Mouse (Mus musculus) olfactory bulb, adult 2 months (tissue): Measurements from ENCODE around the gene Zfp536. TPM values are rescaled to one million over a fixed set of nuclear protein-coding genes. Genes with fewer than 3 reads are reported as not detected.
A peak's percentile ranks its signal among the peaks of the same experiment; 100 is the strongest.

Source experiments
- H3K27ac ChIP-seq: fragments of 200-500 bp; 2 replicates; pipeline ENCODE4 v1.5.1; 2012; ENCODE audit warnings: low read depth, low read length; ENCODE audit not compliant: insufficient read depth
- H3K4me1 ChIP-seq: fragments of 200-500 bp; 2 replicates; pipeline ENCODE4 v1.6.1; 2012; ENCODE audit warnings: low read length; ENCODE audit not compliant: control insufficient read depth, insufficient read depth
- H3K4me3 ChIP-seq: fragments of 200-500 bp; 2 replicates; pipeline ENCODE4 v1.5.1; 2012; ENCODE audit warnings: mild to moderate bottlenecking, low read depth, low read length, moderate library complexity; ENCODE audit not compliant: insufficient read depth
- CTCF ChIP-seq: fragments of 200-500 bp; IDR thresholded peaks from 2 replicates; pipeline ENCODE4 v1.5.1; 2012; ENCODE audit warnings: low read depth, mild to moderate bottlenecking, low read length, moderate library complexity; ENCODE audit not compliant: insufficient read depth
- POLR2A ChIP-seq: fragments of 200-500 bp; IDR thresholded peaks from 2 replicates; pipeline ENCODE4 v1.6.1; 2012; ENCODE audit warnings: mild to moderate bottlenecking, low read depth, low read length, moderate library complexity; ENCODE audit not compliant: insufficient read depth
- WGBS: fragments of 180-500 bp; shearing (Covaris S2); methylation state at CpG from one replicate; pipeline ENCODE4 v1.1.7; 2018; 5-methylcytosine and 5-hydroxymethylcytosine counted together
- polyA plus RNA-seq: library from polyadenylated mRNA; stranded (reverse); fragments of >200 nt; gene quantifications from 2 replicates; pipeline ENCODE4 v1.2.4, GENCODE M21; 2012; ENCODE audit warnings: low replicate concordance; ENCODE audit not compliant: missing spikeins, insufficient read depth, insufficient read length

Zfp536 gene
- polyA plus RNA-seq, 1 experiment = not detected

GRCm38 (mm10) chr7:37775502-37775901 is 2.1 kb upstream of the Zfp536 start:
- H3K4me3 ChIP-seq = no peak overlapping the region
- 16% methylated on average over 15 of the region's 15 CpGs for WGBS
- no peak overlapping the region for H3K27ac ChIP-seq
- TF ChIP-seq POLR2A = no peak
- peak; percentile 68; the same call in 1 of the 2 replicates for TF ChIP-seq CTCF
- peaks cover 18% of the 10 kb centered on the region for H3K4me1 ChIP-seq

GRCm38 (mm10) chr7:37774463-37774970 is 1.1 kb upstream of the Zfp536 start:
- WGBS = 83% methylated on average over 11 of the region's 11 CpGs
- no peak for TF ChIP-seq POLR2A
- no peak for TF ChIP-seq CTCF
- H3K4me3 ChIP-seq = no peak overlapping the region
- H3K4me1 ChIP-seq = peaks cover 26% of the 10 kb centered on the region
- no peak overlapping the region for H3K27ac ChIP-seq

- no peak overlapping the region for H3K27ac ChIP-seq
- H3K4me3 ChIP-seq = no peak overlapping the region
- no peak for TF ChIP-seq CTCF
- TF ChIP-seq POLR2A = no peak
- peaks cover 32% of the 10 kb centered on the region for H3K4me1 ChIP-seq
- WGBS = 64% methylated on average over 5 of the region's 5 CpGs
These were observed 465 bp upstream of the Zfp536 start for GRCm38 (mm10) chr7:37773906-37774305.

GRCm38 (mm10) chr7:37772376-37773311 is 797 bp downstream of the Zfp536 start:
- Histone ChIP-seq H3K27ac (peak overlapping the region; percentile 24; the same call in 1 of the 2 replicates), H3K4me1 (peaks cover 32% of the 10 kb centered on the region), H3K4me3 (peak overlapping the region; percentile 50)
- no peak for TF ChIP-seq POLR2A
- TF ChIP-seq CTCF = no peak
- whole genome bisulfite sequencing = 2% methylated on average over 46 of the region's 46 CpGs

- H3K4me3 ChIP-seq = peak overlapping the region; percentile 50
- TF ChIP-seq CTCF = no peak
- no peak for TF ChIP-seq POLR2A
- H3K27ac ChIP-seq = no peak overlapping the region
- 1% methylated on average over 75 of the region's 75 CpGs for WGBS
- peaks cover 32% of the 10 kb centered on the region for H3K4me1 ChIP-seq
These were observed 1.7 kb downstream of the Zfp536 start for GRCm38 (mm10) chr7:37771491-37772375.

GRCm38 (mm10) chr7:37770400-37771050 is 2.9 kb downstream of the Zfp536 start:
- H3K4me3 ChIP-seq = peak overlapping the region; percentile 58
- no peak overlapping the region for H3K27ac ChIP-seq
- WGBS = under 1% methylated on average over 57 of the region's 57 CpGs
- TF ChIP-seq POLR2A (no peak), CTCF (no peak)
- H3K4me1 ChIP-seq = peaks cover 32% of the 10 kb centered on the region

GRCm38 (mm10) chr7:37769526-37770399 is 3.7 kb downstream of the Zfp536 start:
- Histone ChIP-seq H3K27ac (no peak overlapping the region), H3K4me3 (peak overlapping the region; percentile 58), H3K4me1 (peaks cover 29% of the 10 kb centered on the region)
- under 1% methylated on average over 53 of the region's 53 CpGs for WGBS
- TF ChIP-seq POLR2A (no peak), CTCF (no peak)
